Mouse (Mus musculus): ENCODE measurements around the gene Cops4.

Cops4 gene

DNA sequence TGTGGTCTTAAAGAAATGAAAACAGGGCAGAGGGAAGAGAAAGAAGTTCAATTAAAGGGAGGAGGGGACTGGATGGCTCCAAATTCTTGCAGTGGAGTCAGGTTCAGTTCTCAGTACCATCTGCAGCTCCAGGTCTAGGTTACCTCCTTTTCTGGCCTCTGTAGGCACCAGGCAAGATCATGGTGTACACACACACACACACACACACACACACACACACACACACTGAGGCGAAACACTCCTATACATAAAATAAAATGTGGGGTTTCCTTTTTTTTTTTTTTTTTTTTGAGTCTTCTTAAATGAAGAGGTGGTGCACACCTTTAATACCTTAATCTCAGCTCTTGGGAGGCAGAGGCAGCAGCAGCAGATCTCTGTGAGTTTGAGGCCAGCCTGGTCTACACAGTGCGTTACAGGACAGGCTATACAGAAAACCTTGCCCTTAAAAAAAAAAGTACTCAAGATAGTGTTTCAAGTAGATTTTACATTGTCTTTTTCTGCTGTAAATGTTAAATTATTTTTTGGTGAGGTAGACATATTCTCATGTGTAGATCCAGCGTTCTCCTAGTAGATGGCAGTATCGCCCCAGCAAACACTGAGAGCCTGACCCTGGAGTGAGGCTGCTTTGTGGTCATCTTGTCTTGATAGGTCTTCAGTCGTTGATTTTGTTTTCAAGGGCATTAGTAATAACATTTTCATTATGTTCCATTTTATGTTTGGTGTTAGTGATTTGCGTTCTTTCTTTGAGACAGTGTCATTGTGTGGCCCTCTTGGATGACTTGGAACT lies 28.4 kb downstream of the Cops4 start:
- DNase-seq (ENCODE audit: low read depth, low spot score) = no peak

GRCm38 (mm10) chr5:100548236-100548635 lies 30.1 kb downstream of the Cops4 start:
- DNase-seq (ENCODE audit: low read depth, low spot score) = no peak

DNA sequence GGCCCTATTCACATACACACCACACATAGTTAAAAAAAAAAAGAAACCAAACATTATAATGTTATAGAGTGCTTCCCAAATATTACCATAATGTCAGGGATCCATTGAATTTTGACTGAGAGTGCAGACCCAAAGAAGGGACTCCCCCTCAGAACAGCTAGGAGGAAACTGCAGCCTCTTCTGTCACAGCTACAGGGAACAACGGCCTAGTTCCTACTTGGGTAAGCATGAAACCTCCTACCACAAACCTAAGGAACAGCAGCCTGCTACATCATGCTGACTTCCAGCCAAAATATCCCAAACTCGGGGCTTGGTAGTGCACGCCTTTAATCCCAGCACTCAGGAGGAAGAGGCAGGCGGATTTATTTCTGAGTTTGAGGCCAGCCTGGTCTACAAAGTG lies 31.2 kb downstream of the Cops4 start:
- no peak for DNase-seq (ENCODE audit: low read depth, low spot score)

GRCm38 (mm10) chr5:100550151-100550550 lies 32.0 kb downstream of the Cops4 start:
- no peak for DNase-seq (ENCODE audit: low read depth, low spot score)

GRCm38 (mm10) chr5:100551952-100552351 lies 33.8 kb downstream of the Cops4 start:
- no peak for DNase-seq (ENCODE audit: low read depth, low spot score)

- DNase-seq (ENCODE audit: low read depth, low spot score) = no peak
Measured at GRCm38 (mm10) chr5:100553426-100553825, 35.3 kb downstream of the Cops4 start.

DNA sequence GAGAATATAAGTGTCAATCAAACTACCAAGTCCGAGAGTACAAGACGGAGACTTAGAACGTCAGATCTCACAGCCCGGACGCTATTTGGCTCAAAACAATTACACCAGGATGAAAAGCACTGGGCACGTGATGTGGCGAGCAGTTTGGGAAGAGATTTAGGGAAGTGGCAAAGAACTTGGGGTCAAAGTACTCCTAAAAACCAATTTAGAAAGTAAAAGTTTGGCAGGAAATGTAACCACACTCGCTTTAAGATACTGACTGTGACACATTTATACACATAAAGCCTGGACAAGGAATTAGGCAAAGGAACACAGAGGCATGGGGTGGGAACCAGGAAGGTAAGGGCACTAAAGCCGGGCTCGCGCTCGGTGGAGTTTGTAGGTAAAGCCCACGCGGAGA lies 38.9 kb downstream of the Cops4 start:
- no peak for DNase-seq (ENCODE audit: low read depth, low spot score)

DNA sequence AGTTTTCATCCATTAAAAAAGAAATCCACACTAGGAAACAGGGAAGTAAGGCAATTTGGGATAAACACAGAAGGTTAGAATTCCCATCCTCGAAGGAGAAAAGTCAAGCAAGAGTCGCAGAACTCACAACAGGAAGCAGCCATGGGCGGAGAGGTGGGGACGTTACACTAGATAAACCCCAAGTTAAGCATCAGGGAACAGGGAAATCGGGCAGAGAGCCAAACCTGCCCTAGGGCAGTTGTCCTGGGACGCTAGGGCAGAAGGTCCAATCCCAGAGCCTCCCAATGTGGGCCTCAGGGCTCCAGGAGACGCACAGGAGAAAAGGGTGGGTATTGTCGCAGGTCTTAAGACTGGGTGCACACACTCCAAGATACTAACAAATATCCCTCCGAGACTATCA lies 39.4 kb downstream of the Cops4 start:
- DNase-seq (ENCODE audit: low read depth, low spot score) = no peak

DNA sequence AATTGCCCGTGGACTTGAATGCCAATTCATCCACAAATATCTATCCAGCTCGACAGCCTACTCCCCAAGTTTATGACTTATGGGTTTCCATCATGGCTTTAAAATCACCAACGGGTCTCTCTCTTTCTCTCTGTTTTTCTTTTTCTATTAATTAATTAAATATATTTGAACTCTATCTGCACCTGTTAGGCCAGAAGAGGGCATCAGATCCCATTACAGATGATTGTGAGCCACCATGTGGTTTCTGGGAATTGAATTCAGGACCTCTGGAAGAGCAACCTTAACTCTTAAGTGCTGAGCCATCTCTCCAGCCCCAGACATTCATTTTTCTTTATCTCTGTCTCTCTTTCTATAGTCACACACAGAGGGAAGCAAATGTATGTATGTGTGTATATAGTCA lies 40.7 kb downstream of the Cops4 start:
- DNase-seq (ENCODE audit: low read depth, low spot score) = no peak

- DNase-seq (ENCODE audit: low read depth, low spot score) = no peak
Measured at GRCm38 (mm10) chr5:100559357-100559756, 41.2 kb downstream of the Cops4 start.

- DNase-seq (ENCODE audit: low read depth, low spot score) = no peak
Measured at GRCm38 (mm10) chr5:100562702-100563101, 44.6 kb downstream of the Cops4 start.

- DNase-seq (ENCODE audit: low read depth, low spot score) = no peak
Measured at GRCm38 (mm10) chr5:100566798-100567197, 48.7 kb downstream of the Cops4 start.

GRCm38 (mm10) chr5:100567258-100568032 lies 49.3 kb downstream of the Cops4 start:
- no peak for DNase-seq (ENCODE audit: low read depth, low spot score)

GRCm38 (mm10) chr5:100568177-100568576 lies 50.1 kb downstream of the Cops4 start:
- no peak for DNase-seq (ENCODE audit: low read depth, low spot score)

DNA sequence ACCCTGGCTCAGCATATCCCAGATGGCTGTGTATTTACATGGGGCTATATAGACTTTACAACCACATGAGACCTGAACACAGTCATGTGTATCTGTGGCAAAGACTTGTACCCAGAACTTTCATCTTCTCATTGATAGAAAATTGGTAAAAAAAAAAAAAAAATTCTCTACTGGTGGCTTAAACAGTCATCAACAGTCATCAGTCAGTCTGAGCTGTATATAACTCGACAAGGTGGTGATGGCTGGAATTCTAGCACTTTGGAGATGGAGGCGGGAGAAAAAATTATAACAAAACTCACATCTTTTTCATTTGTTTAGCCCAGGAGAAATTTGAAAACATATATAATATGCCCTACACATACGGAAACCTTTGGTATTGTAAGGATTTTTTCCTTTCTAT lies 50.7 kb downstream of the Cops4 start:
- no peak for DNase-seq (ENCODE audit: low read depth, low spot score)

DNA sequence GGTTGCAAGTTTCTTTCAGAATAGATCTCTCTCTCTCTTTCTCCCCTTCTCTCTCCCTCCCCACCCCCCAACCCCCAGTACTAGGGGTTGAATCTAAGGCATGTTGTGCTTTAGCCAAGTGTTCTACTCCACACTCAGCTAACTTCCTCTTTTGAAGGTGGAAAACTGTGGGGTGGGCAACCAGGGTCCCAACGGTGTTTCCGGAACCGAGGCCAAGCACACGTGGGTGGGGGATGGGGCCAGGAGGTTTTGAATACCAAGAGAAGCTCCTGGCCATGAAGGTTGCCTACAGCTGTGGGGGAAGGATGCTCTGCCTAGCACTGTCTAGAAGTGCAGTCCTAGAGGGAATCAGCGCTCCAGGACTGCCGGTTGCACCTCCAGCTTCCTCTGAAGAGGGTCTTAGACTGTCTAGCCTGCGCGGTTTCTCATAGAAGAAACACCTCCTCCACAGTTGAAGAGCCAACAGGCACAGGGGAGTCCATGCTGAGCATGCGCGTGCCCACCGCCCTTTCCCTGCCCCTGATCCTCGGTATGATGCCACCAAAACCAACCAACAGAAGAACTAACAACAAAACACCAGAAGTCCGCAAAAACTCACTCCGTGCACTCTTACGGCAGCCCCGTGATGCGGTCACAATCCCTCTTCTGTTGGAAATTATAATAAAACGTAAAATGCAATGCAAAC lies 51.3 kb downstream of the Cops4 start:
- no peak for DNase-seq (ENCODE audit: low read depth, low spot score)

- DNase-seq (ENCODE audit: low read depth, low spot score) = no peak
Measured at GRCm38 (mm10) chr5:100569997-100570595, 52.0 kb downstream of the Cops4 start.

- DNase-seq (ENCODE audit: low read depth, low spot score) = no peak
Measured at GRCm38 (mm10) chr5:100570716-100571115, 52.6 kb downstream of the Cops4 start.

DNA sequence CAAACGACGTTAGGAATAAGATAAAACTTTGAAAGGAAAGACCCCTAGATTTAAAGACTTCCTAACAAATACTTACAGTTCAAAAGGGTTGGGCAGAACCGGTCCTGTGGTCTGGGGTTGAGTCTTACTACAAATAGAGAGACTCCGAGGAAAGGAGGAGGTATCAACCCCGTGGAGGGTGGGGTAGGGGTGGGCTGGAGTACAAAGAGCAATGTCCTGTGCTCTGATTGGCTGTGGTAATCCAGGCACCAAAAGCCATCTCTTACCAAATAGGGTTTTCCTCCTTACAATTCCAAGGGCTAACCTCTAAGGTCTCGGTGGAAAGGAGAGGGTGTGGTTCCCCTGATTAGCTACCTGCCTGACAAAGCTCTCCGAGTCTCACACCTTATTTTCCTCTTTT lies 54.0 kb downstream of the Cops4 start, which contains the start of gene Plac8:
Gene Plac8, minus strand, starts transcription at position 177 of the 400 bp plus-strand sequence.
- DNase-seq (ENCODE audit: low read depth, low spot score) = no peak

DNA sequence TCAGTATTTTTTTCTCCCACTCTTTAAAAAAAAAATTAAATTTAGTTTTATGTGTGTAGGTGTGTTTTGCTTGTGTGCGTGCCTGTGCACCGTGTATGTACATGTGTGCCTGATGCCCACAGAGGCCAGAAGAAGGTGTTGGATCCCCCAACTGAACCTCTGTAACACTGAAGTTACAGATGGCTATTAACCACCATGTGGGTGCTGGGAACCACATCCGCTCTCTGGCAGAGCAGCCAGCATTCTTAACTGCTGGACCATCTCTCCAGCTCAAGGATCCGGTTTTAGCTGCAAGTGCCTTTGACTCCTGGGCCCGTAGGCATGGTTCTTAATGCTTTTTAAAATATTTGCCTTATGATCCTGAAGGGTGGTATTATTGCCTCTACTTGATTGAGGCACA lies 55.1 kb downstream of the Cops4 start:
- DNase-seq (ENCODE audit: low read depth, low spot score) = no peak

DNA sequence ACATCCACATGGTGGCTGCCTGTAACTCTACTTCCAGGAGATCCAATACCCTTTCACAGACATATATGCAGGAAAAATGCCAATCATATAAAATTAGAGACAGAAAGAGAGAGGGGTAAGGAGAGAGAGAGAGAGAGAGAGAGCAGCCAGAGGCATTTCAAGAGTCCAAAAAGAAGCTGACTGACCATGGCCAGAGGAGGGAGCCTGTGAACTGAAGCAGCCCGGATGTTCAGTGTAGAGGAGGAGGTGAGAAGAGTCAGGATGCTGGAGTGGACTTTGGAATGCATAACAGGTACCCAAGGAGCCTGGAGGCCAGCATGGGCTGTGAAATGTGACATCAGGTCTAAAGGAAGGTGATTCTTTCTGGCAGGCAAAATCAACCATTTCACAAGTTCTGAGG lies 56.7 kb downstream of the Cops4 start:
- DNase-seq (ENCODE audit: low read depth, low spot score) = no peak

DNA sequence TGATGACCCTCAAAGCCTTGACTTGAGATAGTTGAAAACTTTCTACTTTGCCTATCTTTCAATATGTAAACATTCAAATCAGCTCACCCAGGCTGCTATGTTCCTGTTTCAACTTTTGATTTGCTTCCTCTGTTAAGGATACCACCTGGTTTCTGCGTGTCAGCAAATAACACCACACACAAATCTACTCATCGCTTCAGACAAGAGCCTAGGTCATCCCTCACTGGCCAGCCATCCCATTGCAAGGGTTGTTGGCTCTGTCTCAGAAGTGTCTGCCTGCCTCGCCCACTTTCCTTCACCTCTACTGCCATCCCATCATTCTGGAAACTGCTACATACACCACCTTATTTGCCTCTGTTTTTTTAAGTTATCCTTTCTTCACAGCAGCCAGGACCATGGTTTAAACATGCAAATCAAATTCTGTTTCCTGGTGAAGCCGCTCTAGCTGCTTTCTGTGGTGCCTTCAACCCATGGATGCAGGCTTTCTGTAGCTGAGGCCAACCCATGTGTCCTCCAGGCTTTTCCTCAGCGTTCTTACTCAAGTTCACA lies 60.8 kb downstream of the Cops4 start:
- no peak for DNase-seq (ENCODE audit: low read depth, low spot score)
